Mouse (Mus musculus) erythroblast, embryonic 14.5 days (primary cell): ENCODE measurements around the gene Mr1. TPM values are rescaled to one million over a fixed set of nuclear protein-coding genes. Genes with fewer than 3 reads are reported as not detected.

Experiments used
- H3K27me3 ChIP-seq: 2 replicates; pipeline ENCODE4 v1.6.1; 2012; ENCODE audit warnings: inconsistent platforms; ENCODE audit not compliant: control insufficient read depth
- H3K36me3 ChIP-seq: 2 replicates; pipeline ENCODE4 v1.6.1; 2012; ENCODE audit warnings: mild to moderate bottlenecking, inconsistent platforms; ENCODE audit not compliant: control insufficient read depth
- H3K4me1 ChIP-seq: 2 replicates; pipeline ENCODE4 v1.6.1; 2012; ENCODE audit warnings: inconsistent platforms; ENCODE audit not compliant: control insufficient read depth
- H3K4me3 ChIP-seq: replicated peaks from 2 replicates; pipeline ENCODE3; 2012; ENCODE audit warnings: moderate library complexity, mild to moderate bottlenecking, inconsistent platforms
- H3K9me3 ChIP-seq: 2 replicates; pipeline ENCODE4 v1.6.1; 2012; ENCODE audit warnings: low read length, inconsistent platforms, mixed read lengths; ENCODE audit not compliant: control insufficient read depth
- GATA1 ChIP-seq: IDR thresholded peaks from 2 replicates; pipeline ENCODE4 v1.6.1; 2012; ENCODE audit warnings: low read length, inconsistent platforms, mixed read lengths
- TAL1 ChIP-seq: IDR thresholded peaks from 3 replicates; pipeline ENCODE4 v1.6.1; 2012; ENCODE audit warnings: low read length, inconsistent platforms, mixed read lengths
- polyA plus RNA-seq: library from polyadenylated mRNA; stranded (reverse); fragments of >175 nt; gene quantifications from 2 replicates; pipeline ENCODE4 v1.2.3, GENCODE M21; 2012

Mr1 gene
- polyA plus RNA-seq, 1 experiment, result not detected

- no peak overlapping the region for H3K4me3 ChIP-seq
- peaks cover 7% of the 10 kb centered on the region for H3K4me1 ChIP-seq
- no peaks in the 10 kb centered on the region for H3K36me3 ChIP-seq
- peaks cover 16% of the 10 kb centered on the region for H3K27me3 ChIP-seq
- TF ChIP-seq TAL1, result no peak
- TF ChIP-seq GATA1, result no peak
- no peaks in the 10 kb centered on the region for H3K9me3 ChIP-seq
Measured at GRCm38 (mm10) chr1:155102631-155103030, 44.0 kb downstream of the Mr1 start.

GRCm38 (mm10) chr1:155099280-155099848 lies 47.2 kb downstream of the Mr1 start, which contains the start of gene Ier5:
Ier5 (minus strand) TSS chr1:155099636.
- H3K9me3 ChIP-seq, result no peaks in the 10 kb centered on the region
- H3K36me3 ChIP-seq, result peaks cover 17% of the 10 kb centered on the region
- TF ChIP-seq TAL1, result no peak
- H3K4me3 ChIP-seq, result peak within 1 kb of the TSS; percentile 100
- H3K4me1 ChIP-seq, result peaks cover 29% of the 10 kb centered on the region
- H3K27me3 ChIP-seq, result peaks cover 8% of the 10 kb centered on the region

DNA sequence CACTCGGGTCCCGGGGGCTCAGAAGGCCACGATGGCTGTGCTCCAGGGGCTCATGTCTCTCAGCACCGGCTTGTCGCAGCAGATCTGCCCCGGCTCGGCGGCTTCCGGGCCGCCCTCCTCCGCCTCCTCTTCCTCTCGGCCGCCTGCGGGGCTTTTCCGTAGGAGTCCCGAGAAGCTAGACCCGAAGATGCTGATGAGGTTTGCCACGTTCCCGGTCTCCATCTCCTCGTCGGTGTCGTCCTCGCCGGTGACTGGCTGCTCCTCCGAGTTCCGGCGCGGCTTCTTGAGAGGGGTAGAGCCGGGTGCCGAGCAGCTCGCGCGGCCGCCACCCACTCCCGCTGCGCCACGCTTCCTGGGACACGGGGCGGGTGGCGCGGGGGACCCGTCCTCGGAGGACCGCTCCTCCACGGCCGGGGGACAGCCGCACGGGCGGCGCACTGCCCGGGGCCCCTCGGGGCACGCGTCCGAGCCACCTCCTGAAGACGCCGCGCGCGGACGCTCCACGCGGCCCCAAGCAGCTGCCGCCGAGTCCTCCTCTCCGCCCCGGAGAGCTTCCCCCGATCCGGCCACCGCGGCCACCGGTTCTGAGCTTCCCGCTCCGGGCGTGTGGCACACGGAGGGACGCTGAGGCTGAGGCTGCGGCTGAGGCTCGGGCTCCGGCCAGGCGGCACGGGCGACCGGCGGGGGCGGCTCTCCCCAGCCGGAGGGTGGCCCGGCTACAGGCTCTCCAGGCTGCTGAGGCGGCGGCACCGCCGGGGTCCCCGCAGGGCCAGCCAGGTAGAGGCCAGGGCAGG lies 47.9 kb downstream of the Mr1 start:
- H3K36me3 ChIP-seq, result peaks cover 19% of the 10 kb centered on the region
- H3K9me3 ChIP-seq, result no peaks in the 10 kb centered on the region
- peaks cover 29% of the 10 kb centered on the region for H3K4me1 ChIP-seq
- peaks cover 7% of the 10 kb centered on the region for H3K27me3 ChIP-seq
- peak overlapping the region; percentile 100 for H3K4me3 ChIP-seq
- no peak for TF ChIP-seq GATA1
- no peak for TF ChIP-seq TAL1

DNA sequence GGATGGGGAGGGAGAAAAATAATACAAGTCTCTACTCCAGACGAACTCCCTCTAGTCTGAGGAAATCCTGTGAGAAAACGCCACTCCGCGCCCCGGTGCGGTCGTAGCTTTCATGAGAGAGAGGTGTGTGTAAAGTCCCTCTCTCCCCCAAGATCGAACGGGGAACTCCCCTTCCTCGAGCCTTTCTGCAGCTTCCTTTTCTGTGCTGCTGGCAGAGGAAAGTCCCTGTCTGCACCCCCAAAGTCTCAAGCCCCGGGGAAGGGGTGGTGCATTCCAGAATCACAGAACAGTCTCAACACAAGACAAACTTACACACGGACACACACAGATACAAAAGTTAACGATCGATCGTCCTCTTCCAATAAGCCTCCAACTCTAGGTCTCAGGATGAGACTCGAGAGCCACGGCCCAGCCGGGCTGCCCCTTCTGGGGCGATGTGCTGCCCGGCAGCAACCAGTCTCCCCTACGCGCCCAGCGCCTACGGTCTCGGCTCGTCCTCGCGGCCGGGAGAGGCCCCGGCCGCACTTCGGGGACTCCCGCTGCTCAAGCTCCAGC lies 48.6 kb downstream of the Mr1 start:
- H3K9me3 ChIP-seq, result no peaks in the 10 kb centered on the region
- peaks cover 22% of the 10 kb centered on the region for H3K36me3 ChIP-seq
- H3K27me3 ChIP-seq, result peaks cover 4% of the 10 kb centered on the region
- no peak for TF ChIP-seq GATA1
- no peak for TF ChIP-seq TAL1
- H3K4me1 ChIP-seq, result peaks cover 29% of the 10 kb centered on the region
- peak overlapping the region; percentile 100 for H3K4me3 ChIP-seq

DNA sequence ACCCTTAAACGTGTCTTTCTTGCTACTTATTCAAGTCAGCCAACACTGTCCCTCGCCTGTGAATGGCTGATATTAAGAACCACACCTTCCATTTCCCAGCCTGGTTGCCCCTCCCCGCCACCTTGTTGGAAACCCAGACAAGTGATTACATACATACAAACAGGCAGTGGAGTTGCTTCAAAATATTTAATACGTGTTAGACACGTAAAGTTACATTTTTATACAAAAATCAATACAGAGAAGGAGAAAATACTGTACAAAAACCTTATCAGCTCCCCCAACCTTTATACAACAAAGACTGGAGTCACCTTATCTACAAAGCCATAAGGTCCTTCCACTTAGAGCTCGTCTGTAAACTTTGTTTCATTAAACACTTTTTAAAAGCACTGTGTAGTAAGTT lies 49.3 kb downstream of the Mr1 start:
- Histone ChIP-seq H3K9me3 (no peaks in the 10 kb centered on the region), H3K4me3 (peak overlapping the region; percentile 100), H3K27me3 (no peaks in the 10 kb centered on the region), H3K4me1 (peaks cover 29% of the 10 kb centered on the region), H3K36me3 (peaks cover 22% of the 10 kb centered on the region)
- TF ChIP-seq GATA1, result peak; percentile 83
- TF ChIP-seq TAL1, result peak; percentile 69

- Histone ChIP-seq H3K4me3 (peak overlapping the region; percentile 100), H3K27me3 (no peaks in the 10 kb centered on the region), H3K4me1 (peaks cover 32% of the 10 kb centered on the region), H3K36me3 (peaks cover 22% of the 10 kb centered on the region), H3K9me3 (no peaks in the 10 kb centered on the region)
- TF ChIP-seq TAL1, result no peak
- no peak for TF ChIP-seq GATA1
Measured at GRCm38 (mm10) chr1:155096620-155097261, 49.9 kb downstream of the Mr1 start.

GRCm38 (mm10) chr1:155093971-155094707 lies 52.5 kb downstream of the Mr1 start:
- TF ChIP-seq GATA1 (no peak), TAL1 (no peak)
- Histone ChIP-seq H3K36me3 (peaks cover 22% of the 10 kb centered on the region), H3K4me1 (peaks cover 25% of the 10 kb centered on the region)

GRCm38 (mm10) chr1:155093145-155093791 lies 53.3 kb downstream of the Mr1 start:
- H3K27me3 ChIP-seq, result peaks cover 5% of the 10 kb centered on the region
- TF ChIP-seq TAL1 (no peak), GATA1 (no peak)
- no peak overlapping the region for H3K4me3 ChIP-seq
- no peaks in the 10 kb centered on the region for H3K9me3 ChIP-seq
- H3K4me1 ChIP-seq, result peaks cover 25% of the 10 kb centered on the region
- peaks cover 22% of the 10 kb centered on the region for H3K36me3 ChIP-seq

More at GRCm38 (mm10) chr1:155093971-155094707, 52.5 kb downstream of the Mr1 start:
- Histone ChIP-seq H3K27me3 (peaks cover 3% of the 10 kb centered on the region), H3K4me3 (no peak overlapping the region), H3K9me3 (no peaks in the 10 kb centered on the region)
